Mouse (Mus musculus): ENCODE data around the gene Dysf. TPM values are rescaled to one million over a fixed set of nuclear protein-coding genes. Genes with fewer than 3 reads are reported as not detected.

Gene Dysf
- total and polyA plus RNA-seq, 3 experiments: not detected

GRCm38 (mm10) chr6:84208589-84208988, 200.2 kb downstream of the Dysf start:
- no peaks in the 10 kb centered on the region for H3K9me3 ChIP-seq (replicated peaks; ENCODE audit: insufficient read depth, low read length)
- no peak overlapping the region for H3K4me3 ChIP-seq (ENCODE audit: control insufficient read depth in 1 of 2, insufficient read depth in 1 of 2, low read depth in 2 of 2, low read length in 2 of 2)
- TF ChIP-seq USF1 (IDR thresholded peaks at IDR 0.05; ENCODE audit: low read depth, low read length) (no peak), CHD1 (IDR thresholded peaks at IDR 0.05; ENCODE audit: low read depth, low read length) (no peak), ZKSCAN1 (IDR thresholded peaks at IDR 0.05; ENCODE audit: low read depth, low read length) (no peak), KAT2A (conservative IDR thresholded peaks at IDR 0.05; ENCODE audit: low read depth, low read length) (no peak), MAFK (IDR thresholded peaks at IDR 0.05; ENCODE audit: borderline replicate concordance, low read depth, low read length) (no peak), MEF2A (IDR thresholded peaks at IDR 0.05; ENCODE audit: extremely low read depth, insufficient replicate concordance, low read depth, low read length, poor library complexity, severe bottlenecking) (no peak), POLR2A (IDR thresholded peaks at IDR 0.05; ENCODE audit: control insufficient read depth in 1 of 2, insufficient read depth in 1 of 2, low read depth in 1 of 2, low read length in 2 of 2, poor library complexity in 1 of 2) (no peak), TBP (IDR thresholded peaks at IDR 0.05; ENCODE audit: low read depth, low read length) (no peak), E2F4 (IDR thresholded peaks at IDR 0.05; ENCODE audit: borderline replicate concordance, low read depth, low read length) (no peak), ZMIZ1 (IDR thresholded peaks at IDR 0.05; ENCODE audit: low read depth, low read length) (no peak), CHD2 (IDR thresholded peaks at IDR 0.05; ENCODE audit: low read length) (no peak), ZNF384 (IDR thresholded peaks at IDR 0.05; ENCODE audit: low read depth, low read length) (no peak), MYC (IDR thresholded peaks at IDR 0.05; ENCODE audit: low read depth, low read length) (no peak), RAD21 (IDR thresholded peaks at IDR 0.05; ENCODE audit: low read depth, low read length) (no peak), TAL1 (IDR thresholded peaks at IDR 0.05; ENCODE audit: low read length) (no peak), SMC3 (IDR thresholded peaks at IDR 0.05; ENCODE audit: low read depth, low read length) (no peak), POLR2AphosphoS5 (IDR thresholded peaks at IDR 0.05; ENCODE audit: borderline replicate concordance, low read depth, low read length) (no peak), MAZ (IDR thresholded peaks at IDR 0.05; ENCODE audit: low read depth, low read length) (no peak), MYB (IDR thresholded peaks at IDR 0.05; ENCODE audit: low read depth, low read length) (no peak)
- no peak overlapping the region for H3K9ac ChIP-seq (ENCODE audit: control insufficient read depth, low read depth, low read length, poor library complexity, severe bottlenecking)
- no peaks in the 10 kb centered on the region for H3K4me1 ChIP-seq (ENCODE audit: control insufficient read depth in 1 of 2, insufficient read depth in 2 of 2, low read length in 2 of 2)
- no peak for DNase-seq (ENCODE audit: low read depth, low spot score)
- H3K27me3 ChIP-seq (ENCODE audit: control insufficient read depth in 1 of 2, insufficient read depth in 2 of 2, low read length in 2 of 2): no peaks in the 10 kb centered on the region
- H3K36me3 ChIP-seq (ENCODE audit: control insufficient read depth in 1 of 2, insufficient read depth in 2 of 2, low read length in 2 of 2): no peaks in the 10 kb centered on the region
- no peak overlapping the region for H3K27ac ChIP-seq (ENCODE audit: control insufficient read depth, low read depth, low read length)
- H3K79me2 ChIP-seq (ENCODE audit: control insufficient read depth, insufficient read depth, low read length, poor library complexity): no peaks in the 10 kb centered on the region

GRCm38 (mm10) chr6:84209736-84210434, 201.5 kb downstream of the Dysf start:
- Histone ChIP-seq H3K9ac (ENCODE audit: control insufficient read depth, low read depth, low read length, poor library complexity, severe bottlenecking) (no peak overlapping the region), H3K4me3 (ENCODE audit: control insufficient read depth in 1 of 2, insufficient read depth in 1 of 2, low read depth in 2 of 2, low read length in 2 of 2) (no peak overlapping the region), H3K27ac (ENCODE audit: control insufficient read depth, low read depth, low read length) (no peak overlapping the region), H3K36me3 (ENCODE audit: control insufficient read depth in 1 of 2, insufficient read depth in 2 of 2, low read length in 2 of 2) (no peaks in the 10 kb centered on the region), H3K27me3 (ENCODE audit: control insufficient read depth in 1 of 2, insufficient read depth in 2 of 2, low read length in 2 of 2) (no peaks in the 10 kb centered on the region), H3K79me2 (ENCODE audit: control insufficient read depth, insufficient read depth, low read length, poor library complexity) (no peaks in the 10 kb centered on the region), H3K9me3 (replicated peaks; ENCODE audit: insufficient read depth, low read length) (no peaks in the 10 kb centered on the region), H3K4me1 (ENCODE audit: control insufficient read depth in 1 of 2, insufficient read depth in 2 of 2, low read length in 2 of 2) (no peaks in the 10 kb centered on the region)
- no peak for TF ChIP-seq CTCF (IDR thresholded peaks at IDR 0.05 in 2 of 3, conservative IDR thresholded peaks at IDR 0.05 in 1 of 3; ENCODE audit: control insufficient read depth in 1 of 3, insufficient read depth in 1 of 3, low read depth in 2 of 3, low read length in 3 of 3, poor library complexity in 1 of 3, severe bottlenecking in 1 of 3)
- no peak for TF ChIP-seq SMC3 (IDR thresholded peaks at IDR 0.05; ENCODE audit: low read depth, low read length)
- TF ChIP-seq MEF2A (IDR thresholded peaks at IDR 0.05; ENCODE audit: extremely low read depth, insufficient replicate concordance, low read depth, low read length, poor library complexity, severe bottlenecking): no peak
- TF ChIP-seq EP300 (IDR thresholded peaks at IDR 0.05; ENCODE audit: low read depth in 1 of 2, low read length in 2 of 2): no peak
- TF ChIP-seq MAFK (IDR thresholded peaks at IDR 0.05; ENCODE audit: borderline replicate concordance, low read depth, low read length): no peak
- no peak for TF ChIP-seq CHD1 (IDR thresholded peaks at IDR 0.05; ENCODE audit: low read depth, low read length)
- no peak for TF ChIP-seq TBP (IDR thresholded peaks at IDR 0.05; ENCODE audit: low read depth, low read length)
- TF ChIP-seq POLR2AphosphoS5 (IDR thresholded peaks at IDR 0.05; ENCODE audit: borderline replicate concordance, low read depth, low read length): no peak
- TF ChIP-seq SIN3A (IDR thresholded peaks at IDR 0.05; ENCODE audit: low read length): no peak
- no peak for TF ChIP-seq TCF12 (IDR thresholded peaks at IDR 0.05; ENCODE audit: low read depth, low read length)
- no peak for TF ChIP-seq MYB (IDR thresholded peaks at IDR 0.05; ENCODE audit: low read depth, low read length)
- no peak for TF ChIP-seq ZKSCAN1 (IDR thresholded peaks at IDR 0.05; ENCODE audit: low read depth, low read length)
- TF ChIP-seq POLR2AphosphoS2 (IDR thresholded peaks at IDR 0.05; ENCODE audit: low read length): no peak
- TF ChIP-seq POLR2A (IDR thresholded peaks at IDR 0.05; ENCODE audit: control insufficient read depth in 1 of 2, insufficient read depth in 1 of 2, low read depth in 1 of 2, low read length in 2 of 2, poor library complexity in 1 of 2): no peak
- no peak for TF ChIP-seq KAT2A (conservative IDR thresholded peaks at IDR 0.05; ENCODE audit: low read depth, low read length)
- TF ChIP-seq ELF1 (IDR thresholded peaks at IDR 0.05; ENCODE audit: low read depth, low read length): no peak
- no peak for TF ChIP-seq ZNF384 (IDR thresholded peaks at IDR 0.05; ENCODE audit: low read depth, low read length)
- no peak for TF ChIP-seq JUND (IDR thresholded peaks at IDR 0.05; ENCODE audit: low read depth, low read length)
- no peak for TF ChIP-seq USF2 (IDR thresholded peaks at IDR 0.05; ENCODE audit: borderline replicate concordance in 1 of 2, insufficient read depth in 1 of 2, low read depth in 1 of 2, low read length in 2 of 2)
- no peak for TF ChIP-seq UBTF (IDR thresholded peaks at IDR 0.05; ENCODE audit: borderline replicate concordance, insufficient read depth, low read depth, low read length)
- no peak for DNase-seq (ENCODE audit: low read depth, low spot score)
